Mouse (Mus musculus) urinary bladder, adult 2 months (tissue): ENCODE data around the gene Ttc24. TPM values are rescaled to one million over a fixed set of nuclear protein-coding genes. Genes with fewer than 3 reads are reported as not detected.

ENCODE experiments used
- DNase-seq: peaks from one replicate; pipeline ENCODE4 v3.0.0; 2022; ENCODE audit warnings: low spot score
- polyA plus RNA-seq: library from polyadenylated mRNA; depleted of rRNA; stranded (reverse); fragments of >200 nt; gene quantifications from 2 replicates; pipeline ENCODE4 v1.2.3, GENCODE M21; 2012; rRNA removed

The Ttc24 gene
- not detected in 2 replicates for polyA plus RNA-seq

DNA sequence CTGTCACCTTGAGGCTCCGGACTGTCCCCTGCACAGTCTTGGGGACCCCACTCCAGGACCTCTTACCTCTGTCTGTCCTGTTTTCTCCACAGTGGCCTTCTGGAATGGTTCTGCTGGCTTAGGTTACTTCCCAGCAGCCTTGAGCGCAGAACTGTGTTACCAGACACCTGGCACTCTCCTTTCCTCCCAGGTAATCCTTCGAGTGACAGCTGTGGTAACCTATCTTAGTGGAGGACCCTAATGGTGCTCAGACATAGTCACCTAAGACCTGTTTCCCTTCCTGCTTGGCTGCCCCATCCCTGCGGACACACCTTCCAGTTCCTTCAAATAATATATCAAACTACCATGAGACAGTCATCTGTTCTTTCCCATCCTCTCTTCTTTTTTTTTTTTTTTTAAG lies at the start of gene Ttc24:
Ttc24 (minus strand) TSS at position 101 of the 400 bp plus-strand sequence.
- no peak for DNase-seq

GRCm38 (mm10) chr3:88127636-88128035 lies 49.5 kb upstream of the Ttc24 start:
- DNase-seq = no peak

GRCm38 (mm10) chr3:88126181-88126580 lies 48.1 kb upstream of the Ttc24 start:
- no peak for DNase-seq

GRCm38 (mm10) chr3:88125195-88125594 lies 47.1 kb upstream of the Ttc24 start:
- DNase-seq = no peak

- no peak for DNase-seq
Measured at GRCm38 (mm10) chr3:88121164-88122131, 43.3 kb upstream of the Ttc24 start.

GRCm38 (mm10) chr3:88120117-88120651 lies 42.1 kb upstream of the Ttc24 start:
- no peak for DNase-seq

DNA sequence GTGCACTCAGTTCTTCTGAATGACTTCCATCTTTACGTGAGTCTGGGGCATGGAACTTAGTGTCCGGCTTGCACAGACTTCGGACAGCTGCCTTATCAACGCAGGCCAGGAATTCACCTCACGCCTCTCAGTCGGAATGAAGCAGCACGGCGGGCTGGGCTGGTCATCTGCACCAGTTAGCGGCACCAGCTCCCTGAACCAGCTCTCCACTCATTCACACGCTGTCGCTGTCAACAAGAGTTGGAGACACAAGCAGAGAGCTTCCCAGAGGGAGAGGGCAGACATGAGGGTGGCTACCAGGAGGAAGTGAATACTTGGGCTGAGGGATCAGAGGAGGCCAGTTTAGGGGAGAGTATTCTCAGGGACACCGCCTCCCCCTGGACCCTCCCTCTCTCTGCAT lies 36.3 kb upstream of the Ttc24 start:
- DNase-seq = no peak

DNA sequence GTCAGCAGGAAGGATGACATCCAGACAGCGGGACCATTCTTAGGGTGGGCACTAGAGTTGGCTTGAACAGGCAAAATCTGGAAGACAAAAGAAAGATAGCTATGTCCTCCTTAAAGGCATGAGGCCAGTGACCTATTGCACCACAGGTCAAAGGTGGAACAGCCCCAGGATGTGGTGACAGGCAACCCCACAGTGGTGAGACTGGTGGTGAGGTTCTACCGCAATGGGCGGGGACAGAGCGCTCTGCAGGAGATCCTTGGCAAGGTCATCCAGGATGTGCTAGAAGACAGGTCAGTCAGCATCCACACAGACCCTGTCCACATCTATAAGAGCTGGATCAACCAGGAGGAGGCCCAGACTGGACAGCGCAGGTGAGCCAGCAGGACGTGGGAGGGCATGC lies 31.0 kb upstream of the Ttc24 start:
- no peak for DNase-seq

GRCm38 (mm10) chr3:88106126-88106525 lies 28.0 kb upstream of the Ttc24 start:
- no peak for DNase-seq

DNA sequence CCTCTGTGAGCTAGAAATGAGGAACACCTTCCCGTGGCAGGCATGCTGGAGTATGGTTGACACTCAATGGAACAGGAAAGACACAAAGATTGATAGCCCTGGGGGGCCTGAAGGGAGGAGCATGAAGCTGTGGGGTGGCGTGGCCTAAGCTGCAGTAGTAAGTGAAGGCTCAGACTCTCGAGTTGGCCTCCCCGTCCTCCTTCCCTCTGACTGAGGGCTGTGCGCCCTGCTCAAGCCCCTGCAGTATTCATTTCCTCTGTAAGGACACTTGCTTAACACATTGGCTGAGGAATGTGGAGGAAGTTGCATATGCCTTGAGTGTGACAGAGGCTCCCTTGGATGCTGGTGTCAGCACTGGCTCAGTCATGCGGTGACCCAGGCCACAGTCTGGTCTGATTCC lies 24.5 kb upstream of the Ttc24 start:
- no peak for DNase-seq

DNA sequence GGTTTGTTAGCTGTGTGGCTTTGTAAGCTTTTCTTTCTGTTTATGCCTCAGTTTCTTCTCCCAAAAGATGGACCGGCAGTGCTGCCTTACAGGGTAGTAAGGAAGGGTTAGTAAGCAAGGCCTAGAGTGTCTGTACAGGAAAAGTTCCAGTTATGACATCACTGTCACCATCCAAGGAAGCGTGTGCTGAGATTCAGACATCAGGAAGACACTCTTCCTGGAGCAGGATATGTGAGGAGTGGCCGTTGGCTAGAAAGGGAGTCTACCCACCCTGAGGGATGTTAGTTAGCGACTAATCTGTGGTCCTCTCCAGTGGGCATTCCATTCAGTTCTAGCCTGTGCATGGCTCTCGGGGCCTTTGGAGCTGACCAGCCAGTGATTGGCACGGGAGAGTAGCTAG lies 24.1 kb upstream of the Ttc24 start:
- DNase-seq = no peak

DNA sequence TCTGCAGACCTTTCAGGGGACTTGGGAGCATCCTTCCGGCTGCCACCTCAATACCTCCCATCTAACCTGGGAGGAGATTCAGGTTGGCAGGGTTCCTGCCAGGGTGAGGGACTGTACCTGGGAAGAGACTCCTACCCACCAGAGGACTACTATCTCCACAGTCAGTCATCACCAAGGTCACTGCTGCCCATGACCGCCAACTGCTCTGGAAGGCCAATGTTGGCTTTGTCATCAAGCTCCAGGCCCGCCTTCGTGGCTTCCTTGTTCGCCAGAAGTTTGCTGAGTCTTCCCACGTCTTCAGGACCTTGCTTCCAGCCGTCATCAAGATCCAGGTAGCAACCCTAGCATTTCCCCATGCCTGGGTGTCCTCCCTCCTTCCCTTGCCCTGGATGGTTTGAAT lies 23.6 kb upstream of the Ttc24 start:
- DNase-seq = no peak

DNA sequence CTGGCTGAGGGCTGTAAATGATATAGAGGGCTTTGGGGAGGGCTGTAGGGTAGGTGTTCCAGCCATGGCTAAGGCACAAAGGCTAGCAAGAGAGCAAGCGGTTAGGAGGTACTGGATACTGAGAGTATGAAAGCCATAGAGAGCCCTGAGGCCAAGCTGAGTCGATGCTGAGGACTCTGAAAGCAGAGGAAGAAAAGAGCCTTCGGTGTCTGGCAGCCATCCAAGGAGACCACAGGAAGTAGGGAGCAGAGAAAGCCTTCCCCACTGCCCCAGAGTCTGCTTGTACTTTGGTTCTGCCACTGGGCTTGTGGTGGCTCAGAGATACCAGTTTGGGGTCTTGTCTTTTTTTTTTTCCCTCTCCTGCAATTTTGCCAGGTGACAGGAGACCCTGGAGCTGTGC lies 22.1 kb upstream of the Ttc24 start:
- DNase-seq = no peak

GRCm38 (mm10) chr3:88097666-88098065 lies 19.6 kb upstream of the Ttc24 start:
- DNase-seq = no peak

GRCm38 (mm10) chr3:88094126-88094525 lies 16.0 kb upstream of the Ttc24 start:
- no peak for DNase-seq

GRCm38 (mm10) chr3:88090616-88091015 lies 12.5 kb upstream of the Ttc24 start:
- no peak for DNase-seq

DNA sequence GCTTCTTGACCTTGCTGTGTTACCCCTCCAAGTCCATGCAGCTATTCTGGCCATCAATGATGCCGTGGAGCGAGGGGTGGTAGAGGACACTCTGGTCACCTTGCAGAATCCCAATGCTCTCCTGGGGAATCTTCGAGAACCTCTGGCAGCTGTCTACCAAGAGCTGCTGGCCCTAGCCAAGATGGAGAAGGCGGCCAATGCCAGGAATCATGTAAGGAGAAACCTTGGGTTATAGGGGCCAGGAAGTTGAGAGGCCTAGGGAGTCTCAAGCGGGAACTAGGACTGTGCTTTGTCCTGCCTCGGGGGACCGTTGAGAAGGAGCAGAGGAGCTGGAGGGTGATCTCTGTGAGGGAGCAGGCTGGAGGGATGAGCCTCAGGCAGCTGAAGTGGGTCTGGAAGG lies 12.0 kb upstream of the Ttc24 start:
- no peak for DNase-seq

DNA sequence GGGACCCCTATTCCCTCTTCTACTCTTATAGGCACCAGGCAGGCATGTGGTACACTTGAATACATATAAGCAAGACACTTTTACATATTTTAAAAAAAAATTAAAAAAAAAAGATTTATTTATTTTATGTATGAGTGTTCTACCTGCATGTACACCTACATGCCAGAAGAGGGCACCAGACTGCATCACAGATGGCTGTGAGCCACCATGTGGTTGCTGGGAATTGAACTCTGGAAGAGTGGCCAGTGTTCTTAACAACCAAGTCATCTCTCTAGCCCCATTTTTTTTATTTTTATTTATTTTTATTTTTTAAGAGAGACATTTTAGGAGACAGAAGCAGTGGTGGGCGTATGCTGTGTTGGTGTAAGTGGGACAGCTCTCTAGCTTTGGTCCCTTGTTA lies 9.6 kb upstream of the Ttc24 start:
- DNase-seq = no peak

- DNase-seq = no peak
Measured at GRCm38 (mm10) chr3:88085459-88085858, 7.4 kb upstream of the Ttc24 start.

DNA sequence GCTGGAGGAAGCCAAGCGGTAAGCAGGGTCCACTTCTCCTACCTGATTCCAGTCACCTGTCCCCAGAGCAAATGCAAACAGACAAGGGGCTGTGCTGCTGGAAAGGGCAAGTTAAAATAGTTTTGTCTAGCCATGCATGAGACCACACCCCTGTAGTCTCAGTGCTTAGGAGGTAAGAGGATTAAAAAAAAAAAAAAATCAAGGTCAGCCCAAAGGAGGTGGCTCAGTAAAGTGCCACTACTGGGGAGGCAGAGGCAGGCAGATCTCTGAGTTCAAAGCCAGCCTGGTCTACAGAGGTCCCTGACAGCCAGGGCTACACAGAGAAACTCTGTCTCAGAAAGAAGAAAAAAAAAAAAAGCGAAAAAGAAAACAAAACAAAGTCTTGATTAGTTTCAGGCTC lies 5.9 kb upstream of the Ttc24 start:
- DNase-seq = no peak

DNA sequence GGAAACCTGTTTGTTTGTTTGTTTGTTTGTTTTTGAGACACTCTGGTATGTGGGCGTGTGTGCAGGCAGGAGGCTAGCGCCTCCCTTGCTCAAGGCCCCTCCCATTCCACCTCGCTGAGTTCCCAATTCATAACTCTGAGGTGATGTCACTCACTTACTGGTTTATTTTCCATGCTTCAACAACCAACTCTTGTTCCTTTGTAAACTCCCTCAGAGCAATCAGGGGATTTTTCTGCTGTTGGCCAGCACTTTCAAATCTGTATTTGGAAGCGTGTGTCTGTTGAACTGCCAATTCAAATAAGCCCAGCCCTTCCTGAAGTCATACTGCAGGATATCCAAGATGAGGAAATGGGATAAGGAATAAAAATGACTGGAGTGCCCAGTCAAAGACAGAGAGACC lies 4.6 kb upstream of the Ttc24 start:
- DNase-seq = no peak

- DNase-seq = no peak
Measured at GRCm38 (mm10) chr3:88082224-88082618, 4.1 kb upstream of the Ttc24 start.
